Mouse (Mus musculus) forebrain, embryonic 16.5 days (tissue): ENCODE data around the gene Cyp2w1. TPM values are rescaled to one million over a fixed set of nuclear protein-coding genes. Genes with fewer than 3 reads are reported as not detected.

Source experiments
- ATAC-seq: fragments of 200-750 bp; cut with Nextera tagmentation; 2 replicates; pipeline ENCODE4 v1.8.0; 2017; ENCODE audit warnings: mild to moderate bottlenecking, moderate library complexity
- H3K27ac ChIP-seq: fragments of 300-500 bp; sonication (generic); 2 replicates; pipeline ENCODE4 v1.5.1; 2014; ENCODE audit warnings: low read length, control low read depth
- H3K27me3 ChIP-seq: fragments of 300-500 bp; sonication (generic); replicated peaks from 2 replicates; pipeline ENCODE4 v1.6.1; 2014; ENCODE audit warnings: low read length; ENCODE audit not compliant: control insufficient read depth, insufficient read depth
- H3K36me3 ChIP-seq: fragments of 300-500 bp; sonication (generic); 2 replicates; pipeline ENCODE4 v1.6.1; 2014; ENCODE audit not compliant: control insufficient read depth, insufficient read depth
- H3K4me1 ChIP-seq: fragments of 300-500 bp; sonication (generic); replicated peaks from 2 replicates; pipeline ENCODE4 v1.6.1; 2014; ENCODE audit warnings: low read length; ENCODE audit not compliant: control insufficient read depth, insufficient read depth
- H3K4me2 ChIP-seq: fragments of 300-500 bp; sonication (generic); 2 replicates; pipeline ENCODE4 v1.6.1; 2014; ENCODE audit warnings: mild to moderate bottlenecking, low read length, control low read depth
- H3K4me3 ChIP-seq: fragments of 300-500 bp; sonication (generic); replicated peaks from 2 replicates; pipeline ENCODE4 v1.5.1; 2014; ENCODE audit warnings: mild to moderate bottlenecking, low read length, control low read depth
- H3K9ac ChIP-seq: fragments of 300-500 bp; sonication (generic); replicated peaks from 2 replicates; pipeline ENCODE4 v1.6.1; 2014; ENCODE audit warnings: low read depth, low read length, control low read depth
- H3K9me3 ChIP-seq: fragments of 300-500 bp; sonication (generic); 2 replicates; pipeline ENCODE4 v1.6.1; 2016; ENCODE audit warnings: low read length; ENCODE audit not compliant: control insufficient read depth
- WGBS: fragments of 180-500 bp; shearing (Covaris S2); extraction: QIAGEN DNeasy Blood & Tissue Kit; methylation state at CpG from one replicate; pipeline ENCODE4 v1.1.7; 2014; 5-methylcytosine and 5-hydroxymethylcytosine counted together
- microRNA counts: library from miRNA; unstranded; fragments of <30 nt; microRNA quantifications from one replicate; lab custom pipeline; 2016
- microRNA-seq: library from miRNA; unstranded; fragments of <30 nt; microRNA quantifications from one replicate; pipeline ENCODE4, GENCODE M21; 2017
- polyA plus RNA-seq: library from polyadenylated mRNA; unstranded; fragments of >200 nt; fragmentation: Nextera tagmentation; extraction: Ambion mirVana; gene quantifications from 2 replicates; pipeline ENCODE4 v1.2.1, GENCODE M21; 2015

The Cyp2w1 gene
- polyA plus RNA-seq, 1 experiment from 2014 or later, result not detected

- Histone ChIP-seq H3K9me3 (no peaks in the 10 kb centered on the region), H3K4me1 (no peaks in the 10 kb centered on the region), H3K27me3 (no peaks in the 10 kb centered on the region), H3K27ac (no peak overlapping the region), H3K9ac (no peak overlapping the region), H3K4me2 (no peak overlapping the region), H3K36me3 (no peaks in the 10 kb centered on the region), H3K4me3 (no peak overlapping the region)
- 92% methylated on average over 7 of the region's 7 CpGs for WGBS
- no peak for ATAC-seq
Measured at GRCm38 (mm10) chr5:139405478-139405877, 53.1 kb downstream of the Cyp2w1 start.

- no peak overlapping the region for H3K4me2 ChIP-seq
- H3K4me1 ChIP-seq, result no peaks in the 10 kb centered on the region
- WGBS, result 87% methylated on average over 3 of the region's 3 CpGs
- H3K4me3 ChIP-seq, result no peak overlapping the region
- H3K9me3 ChIP-seq, result no peaks in the 10 kb centered on the region
- H3K9ac ChIP-seq, result no peak overlapping the region
- H3K27me3 ChIP-seq, result no peaks in the 10 kb centered on the region
- no peak overlapping the region for H3K27ac ChIP-seq
- no peaks in the 10 kb centered on the region for H3K36me3 ChIP-seq
- no peak for ATAC-seq
Measured at GRCm38 (mm10) chr5:139405953-139406352, 53.5 kb downstream of the Cyp2w1 start.

MicroRNA genes within 50 kb of the gene (microRNA counts, 519-probe panel; counts per million panel counts)
- not detected for microRNA mmu-miR-339-3p (lab: Ali Mortazavi, UCI)
- microRNA mmu-miR-339-5p (lab: Ali Mortazavi, UCI), result 795 counts per million, percentile 5 among the panel's probes with 10 or more counts

Small RNA genes lying within 50 kb of the gene (microRNA-seq; reads per million reads assigned to microRNA genes)
- gene Mir339, result 319 reads per million, percentile 69 among the genes with 10 or more reads in this experiment

Other genes starting within 250 kb of the Cyp2w1 start
- gene Prkar1b, start 202.6 kb upstream of the Cyp2w1 start, polyA plus RNA-seq, result 208 and 245 TPM in 2 replicates
- 2.7 and 3.3 TPM in 2 replicates for gene Dnaaf5, start 202.4 kb upstream of the Cyp2w1 start, polyA plus RNA-seq
- gene Sun1, start 152.0 kb upstream of the Cyp2w1 start, polyA plus RNA-seq, result 56.3 and 60.7 TPM in 2 replicates
- gene Get4, start 100.3 kb upstream of the Cyp2w1 start, polyA plus RNA-seq, result 133 and 135 TPM in 2 replicates
- 21.5 and 35.5 TPM in 2 replicates for gene Adap1, start 27.0 kb upstream of the Cyp2w1 start, polyA plus RNA-seq
- 90.6 and 97.9 TPM in 2 replicates for gene Cox19, start 1.2 kb upstream of the Cyp2w1 start, polyA plus RNA-seq
- 1.5 and 1.8 TPM in 2 replicates for gene Gpr146, start 25.1 kb downstream of the Cyp2w1 start, polyA plus RNA-seq
- gene C130050O18Rik, start 52.7 kb downstream of the Cyp2w1 start, polyA plus RNA-seq, result 0.21 and 0.37 TPM in 2 replicates
- 8.7 and 9.0 TPM in 2 replicates for gene Gper1, start 70.5 kb downstream of the Cyp2w1 start, polyA plus RNA-seq
- 21.4 and 22.7 TPM in 2 replicates for gene 3110082I17Rik, start 107.9 kb downstream of the Cyp2w1 start, polyA plus RNA-seq
- 18.8 and 21.4 TPM in 2 replicates for gene Zfand2a, start 131.9 kb downstream of the Cyp2w1 start, polyA plus RNA-seq
- 1.6 and 6.4 TPM in 2 replicates for gene Uncx, start 190.9 kb downstream of the Cyp2w1 start, polyA plus RNA-seq